Mouse (Mus musculus) ES-E14 (cell line): Measurements from ENCODE around the gene Pold4. TPM values are rescaled to one million over a fixed set of nuclear protein-coding genes. Genes with fewer than 3 reads are reported as not detected.

Experiments
- DNase-seq: peaks from one replicate; pipeline ENCODE4 v3.0.0-alpha.2; 2013; ENCODE audit warnings: low read depth, low spot score
- H3K27ac ChIP-seq: 2 replicates; pipeline ENCODE4 v1.5.1; 2012; ENCODE audit warnings: low read depth, mild to moderate bottlenecking, low read length, moderate library complexity, mixed read lengths; ENCODE audit not compliant: poor library complexity, insufficient read depth, severe bottlenecking
- H3K36me3 ChIP-seq: 2 replicates; pipeline ENCODE4 v1.6.1; 2012; ENCODE audit warnings: mild to moderate bottlenecking, low read length, moderate library complexity, mixed read lengths; ENCODE audit not compliant: control insufficient read depth, poor library complexity, insufficient read depth, severe bottlenecking
- H3K4me1 ChIP-seq, 2 experiments: fragments of 150-350 bp in 1 of 2; sonication (generic) in 1 of 2; 2 replicates each; pipeline ENCODE4 v1.6.1; 2012; ENCODE audit warnings: low read length in 2 of 2, mild to moderate bottlenecking in 1 of 2, mixed read lengths in 1 of 2; ENCODE audit not compliant: control insufficient read depth in 2 of 2, insufficient read depth in 2 of 2, poor library complexity in 1 of 2
- H3K4me3 ChIP-seq, 2 experiments: fragments of 150-350 bp in 1 of 2; sonication (generic) in 1 of 2; 2 replicates each; pipeline ENCODE4 v1.5.1; 2012; ENCODE audit warnings: low read length in 2 of 2, low read depth in 1 of 2, mild to moderate bottlenecking in 1 of 2, mixed read lengths in 1 of 2; ENCODE audit not compliant: insufficient read depth in 1 of 2, poor library complexity in 1 of 2, severe bottlenecking in 1 of 2
- H3K9ac ChIP-seq: 2 replicates; pipeline ENCODE4 v1.6.1; 2012; ENCODE audit warnings: low read depth, mild to moderate bottlenecking, low read length, mixed read lengths; ENCODE audit not compliant: poor library complexity, insufficient read depth, severe bottlenecking
- H3K9me3 ChIP-seq: fragments of 150-350 bp; sonication (generic); 2 replicates; pipeline ENCODE4 v1.6.1; 2012; ENCODE audit warnings: low read depth, mild to moderate bottlenecking, low read length; ENCODE audit not compliant: control insufficient read depth, insufficient read depth
- CHD2 ChIP-seq: IDR thresholded peaks from 2 replicates; pipeline ENCODE4 v1.6.1; 2014; ENCODE audit warnings: mild to moderate bottlenecking, low read depth, low read length, inconsistent platforms
- HCFC1 ChIP-seq: IDR thresholded peaks from 2 replicates; pipeline ENCODE4 v1.6.1; 2012; ENCODE audit warnings: low read length, inconsistent platforms, borderline replicate concordance; ENCODE audit not compliant: insufficient read depth
- MAFK ChIP-seq: IDR thresholded peaks from 2 replicates; pipeline ENCODE4 v1.6.1; 2014; ENCODE audit warnings: mild to moderate bottlenecking, low read depth, low read length, inconsistent platforms; ENCODE audit not compliant: insufficient read depth
- ZC3H11A ChIP-seq: IDR thresholded peaks from 2 replicates; pipeline ENCODE4 v1.6.1; 2012; ENCODE audit warnings: low read depth, mild to moderate bottlenecking, inconsistent platforms, low read length, borderline replicate concordance
- ZNF384 ChIP-seq: IDR thresholded peaks from 2 replicates; pipeline ENCODE4 v1.6.1; 2012; ENCODE audit warnings: low read depth, low read length, inconsistent platforms
- in situ Hi-C, 2 experiments: fragments of 600-800 bp; cut with MboI; formaldehyde crosslinking; loops; one replicate each; pipeline ENCODE4 v1.15.1; 2025; ENCODE audit warnings: low sequenced_read_pairs in 2 of 2, inconsistent platforms in 1 of 2; ENCODE audit not compliant: unreplicated experiment in 2 of 2
- total RNA-seq: library from RNA; depleted of rRNA; stranded (reverse); fragments of 300-350 nt; gene quantifications from 2 replicates; pipeline ENCODE4 v1.2.3, GENCODE M21; 2012; rRNA removed

The Pold4 gene
- total RNA-seq, 1 experiment, result 8.7 TPM

DNA sequence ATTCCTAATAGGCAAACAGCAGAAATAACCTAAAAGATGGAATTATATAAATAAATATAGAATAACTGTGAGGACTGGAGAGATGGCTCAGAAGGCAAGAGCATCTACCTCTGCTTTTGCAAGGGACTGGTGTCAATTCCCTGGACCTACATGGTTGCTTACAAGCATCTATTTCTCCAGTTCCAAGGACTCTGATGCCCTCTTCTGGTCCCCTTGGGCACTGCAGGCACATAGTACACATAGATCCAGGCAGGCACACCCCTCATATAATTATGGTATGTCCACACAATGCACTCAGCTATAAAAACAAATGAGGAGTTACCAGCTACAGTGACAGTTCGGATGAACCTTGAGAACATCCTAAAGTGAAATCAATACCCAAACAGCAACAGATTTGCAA lies 47.8 kb downstream of the Pold4 start:
- in situ Hi-C loops, result no loop called here
- no peak overlapping the region for H3K9ac ChIP-seq
- peak; percentile 67 for DNase-seq
- TF ChIP-seq ZC3H11A (peak; percentile 57), CHD2 (no peak)
- H3K36me3 ChIP-seq, result no peaks in the 10 kb centered on the region
- no peak overlapping the region for H3K4me3 ChIP-seq
- H3K4me1 ChIP-seq, result peaks cover 3 to 4% of the 10 kb centered on the region in 2 experiments; a peak in 1 of 4 replicates
- no peak overlapping the region for H3K27ac ChIP-seq
- H3K9me3 ChIP-seq, result no peaks in the 10 kb centered on the region

DNA sequence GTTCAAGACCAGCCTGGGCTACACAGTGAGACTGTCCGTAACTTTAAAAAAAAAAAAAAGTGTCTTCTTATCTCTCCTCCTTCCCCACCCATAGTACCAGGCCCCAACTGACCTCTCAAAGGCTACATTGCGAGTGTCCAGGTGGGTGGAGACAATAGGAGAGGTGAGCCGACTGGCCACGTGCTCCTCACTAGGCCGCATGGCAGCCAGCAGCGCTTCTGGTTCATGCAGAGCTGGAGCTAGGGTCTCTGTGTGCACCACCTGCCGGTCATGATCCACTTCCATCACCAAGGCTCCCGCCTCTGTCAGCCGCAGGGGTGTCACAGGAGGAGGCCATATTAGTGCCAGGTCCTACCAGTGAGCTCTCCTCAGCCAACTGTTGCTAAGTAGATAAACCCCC lies 48.7 kb downstream of the Pold4 start:
- in situ Hi-C loops, result no loop called here
- H3K4me1 ChIP-seq, result peaks cover 3 to 4% of the 10 kb centered on the region in 2 experiments; a peak in 1 of 4 replicates
- no peaks in the 10 kb centered on the region for H3K9me3 ChIP-seq
- H3K36me3 ChIP-seq, result no peaks in the 10 kb centered on the region
- no peak for DNase-seq
- H3K27ac ChIP-seq, result no peak overlapping the region
- no peak overlapping the region for H3K4me3 ChIP-seq
- TF ChIP-seq ZC3H11A (no peak), CHD2 (no peak), ZNF384 (no peak), HCFC1 (no peak), MAFK (no peak)
- no peak overlapping the region for H3K9ac ChIP-seq

GRCm38 (mm10) chr19:4282898-4283553 lies 51.3 kb downstream of the Pold4 start, which contains the start of gene Ankrd13d:
Ankrd13d (minus strand) TSS chr19:4283137.
- H3K9ac ChIP-seq, result peak within 1 kb of the TSS; percentile 58
- H3K27ac ChIP-seq, result no peak within 1 kb of the TSS
- in situ Hi-C loops, result no loop called here
- H3K4me3 ChIP-seq, result peak within 1 kb of the TSS; percentile 74 to 78
- peaks cover 3 to 4% of the 10 kb centered on the region in 2 experiments; a peak in 1 of 4 replicates for H3K4me1 ChIP-seq
- TF ChIP-seq MAFK (no peak), CHD2 (no peak), ZC3H11A (no peak), HCFC1 (no peak), ZNF384 (no peak)
- DNase-seq, result peak; percentile 79
- H3K9me3 ChIP-seq, result no peaks in the 10 kb centered on the region
- peaks cover 19% of the 10 kb centered on the region for H3K36me3 ChIP-seq

Other genes with a start within 250 kb of the Pold4 start
- 2.1 and 2.4 TPM in 2 replicates for gene Acy3, start 245.3 kb upstream of the Pold4 start, total RNA-seq
- gene Tbx10, start 239.1 kb upstream of the Pold4 start, total RNA-seq, result not detected in 2 replicates
- gene Nudt8, start 231.3 kb upstream of the Pold4 start, total RNA-seq, result 22.4 and 27.2 TPM in 2 replicates
- gene Gm49405, start 231.3 kb upstream of the Pold4 start, total RNA-seq, result 1.9 and 4.0 TPM in 2 replicates
- 4.6 and 12.0 TPM in 2 replicates for gene Doc2g, start 228.6 kb upstream of the Pold4 start, total RNA-seq
- gene Ndufv1, start 219.1 kb upstream of the Pold4 start, total RNA-seq, result 182 and 219 TPM in 2 replicates
- 121 and 146 TPM in 2 replicates for gene Gstp1, start 193.9 kb upstream of the Pold4 start, total RNA-seq
- gene Gstp2, start 185.9 kb upstream of the Pold4 start, total RNA-seq, result 67.4 and 138 TPM in 2 replicates
- gene Gstp3, start 172.3 kb upstream of the Pold4 start, total RNA-seq, result 3.4 and 3.9 TPM in 2 replicates
- gene Cabp2, start 150.3 kb upstream of the Pold4 start, total RNA-seq, result not detected in 2 replicates
- gene Cdk2ap2, start 134.7 kb upstream of the Pold4 start, total RNA-seq, result 39.6 and 42.7 TPM in 2 replicates
- gene Pitpnm1, start 131.9 kb upstream of the Pold4 start, total RNA-seq, result 10.5 and 17.2 TPM in 2 replicates
- gene Aip, start 106.0 kb upstream of the Pold4 start, total RNA-seq, result 26.9 and 27.9 TPM in 2 replicates
- gene Gpr152, start 92.1 kb upstream of the Pold4 start, total RNA-seq, result 0.13 and 0.26 TPM in 2 replicates
- 1.3 and 1.8 TPM in 2 replicates for gene Cabp4, start 87.9 kb upstream of the Pold4 start, total RNA-seq
- gene Coro1b, start 83.3 kb upstream of the Pold4 start, total RNA-seq, result 73.8 and 85.3 TPM in 2 replicates
- gene Ptprcap, start 78.3 kb upstream of the Pold4 start, total RNA-seq, result 9.5 and 15.1 TPM in 2 replicates
- gene Rps6kb2, start 68.5 kb upstream of the Pold4 start, total RNA-seq, result 19.7 and 26.6 TPM in 2 replicates
- gene Carns1, start 56.4 kb upstream of the Pold4 start, total RNA-seq, result 2.3 and 3.3 TPM in 2 replicates
- 2.9 and 3.5 TPM in 2 replicates for gene Tbc1d10c, start 40.6 kb upstream of the Pold4 start, total RNA-seq
- 407 and 426 TPM in 2 replicates for gene Ppp1ca, start 39.8 kb upstream of the Pold4 start, total RNA-seq
- gene Rad9a, start 30.2 kb upstream of the Pold4 start, total RNA-seq, result 33.1 and 42.1 TPM in 2 replicates
- 2.2 and 2.7 TPM in 2 replicates for gene Clcf1, start 17.7 kb upstream of the Pold4 start, total RNA-seq
- not detected in 2 replicates for gene AC109138.7, start 17.5 kb upstream of the Pold4 start, total RNA-seq
- gene Ssh3, start 37.3 kb downstream of the Pold4 start, total RNA-seq, result 7.3 and 15.1 TPM in 2 replicates
- 5.5 and 8.8 TPM in 2 replicates for gene Ankrd13d, start 51.2 kb downstream of the Pold4 start, total RNA-seq
- gene Grk2, start 74.3 kb downstream of the Pold4 start, total RNA-seq, result 56.1 and 76.6 TPM in 2 replicates
- gene Kdm2a, start 166.4 kb downstream of the Pold4 start, total RNA-seq, result 45.6 and 51.5 TPM in 2 replicates
- 10.9 and 15.5 TPM in 2 replicates for gene Rhod, start 207.5 kb downstream of the Pold4 start, total RNA-seq
- gene Syt12, start 245.5 kb downstream of the Pold4 start, total RNA-seq, result 0.58 and 1.1 TPM in 2 replicates